Mouse (Mus musculus): ENCODE results near the gene Lrpprc.

GRCm38 (mm10) chr17:84732612-84733011, 58.0 kb downstream of the Lrpprc start:
- TF ChIP-seq CTCF (IDR thresholded peaks at IDR 0.05; ENCODE audit: extremely low read depth, insufficient read depth, low read length): no peak
- TF ChIP-seq POLR2A (IDR thresholded peaks at IDR 0.05; ENCODE audit: extremely low read depth, insufficient read depth, low read length): no peak
